Mouse (Mus musculus): ENCODE results near the gene Vsnl1. TPM values are rescaled to one million over a fixed set of nuclear protein-coding genes. Genes with fewer than 3 reads are reported as not detected.

The Vsnl1 gene
- polyA plus RNA-seq, 1 experiment from 2014 or later = not detected

- no peak for DNase-seq (ENCODE audit: low read depth, low spot score)
- CTCF ChIA-PET = no interaction called here
- in situ Hi-C loops (cut with MboI; ENCODE audit: low pct_unique_long_range_greater_than_20kb) = no loop called here
- no peak for ATAC-seq
- TF ChIP-seq CTCF (IDR thresholded peaks at IDR 0.05) = no peak
- POLR2A ChIA-PET = no interaction called here
- peaks cover 21% of the 10 kb centered on the region for H3K27me3 ChIP-seq
These were observed 2.7 kb downstream of the Vsnl1 start for GRCm38 (mm10) chr12:11433716-11434115.

GRCm38 (mm10) chr12:11433126-11433525 lies 3.3 kb downstream of the Vsnl1 start:
- no peak for TF ChIP-seq CTCF (IDR thresholded peaks at IDR 0.05)
- CTCF ChIA-PET = no interaction called here
- no peak for ATAC-seq

GRCm38 (mm10) chr12:11427396-11427795 lies 9.0 kb downstream of the Vsnl1 start:
- CTCF ChIA-PET = interaction anchor here (1.0 to 1.6 kb wide), 2 partner anchors 8 to 11 kb away, joined by 3 to 4 read pairs; no protein-coding TSS in a partner anchor
- ATAC-seq = no peak
- no peak for TF ChIP-seq CTCF (IDR thresholded peaks at IDR 0.05)
- POLR2A ChIA-PET = no interaction called here
- no peak for DNase-seq (ENCODE audit: low read depth, low spot score)
- in situ Hi-C loops (cut with MboI; ENCODE audit: low pct_unique_long_range_greater_than_20kb) = no loop called here
- peaks cover 7% of the 10 kb centered on the region for H3K27me3 ChIP-seq

More at GRCm38 (mm10) chr12:11433126-11433525, 3.3 kb downstream of the Vsnl1 start:
- POLR2A ChIA-PET = no interaction called here
- no peak for DNase-seq (ENCODE audit: low read depth, low spot score)
- in situ Hi-C loops (cut with MboI; ENCODE audit: low pct_unique_long_range_greater_than_20kb) = no loop called here
- H3K27me3 ChIP-seq = peaks cover 21% of the 10 kb centered on the region

- in situ Hi-C loops (cut with MboI; ENCODE audit: low pct_unique_long_range_greater_than_20kb) = no loop called here
- CTCF ChIA-PET = no interaction called here
- no peaks in the 10 kb centered on the region for H3K27me3 ChIP-seq
- no peak for TF ChIP-seq CTCF (IDR thresholded peaks at IDR 0.05)
- POLR2A ChIA-PET = no interaction called here
- no peak for ATAC-seq
- DNase-seq (ENCODE audit: low read depth, low spot score) = no peak
These were observed 18.3 kb downstream of the Vsnl1 start for GRCm38 (mm10) chr12:11418112-11418511.

GRCm38 (mm10) chr12:11407679-11408078 lies 28.7 kb downstream of the Vsnl1 start:
- peaks cover 5% of the 10 kb centered on the region for H3K27me3 ChIP-seq
- DNase-seq (ENCODE audit: low read depth, low spot score) (no peak), ATAC-seq (no peak)
- no peak for TF ChIP-seq CTCF (IDR thresholded peaks at IDR 0.05)
- in situ Hi-C loops (cut with MboI; ENCODE audit: low pct_unique_long_range_greater_than_20kb) = no loop called here
- POLR2A ChIA-PET = no interaction called here
- CTCF ChIA-PET = no interaction called here

- CTCF ChIA-PET = no interaction called here
- POLR2A ChIA-PET = no interaction called here
- TF ChIP-seq CTCF (IDR thresholded peaks at IDR 0.05) = no peak
- no peak for ATAC-seq
- in situ Hi-C loops (cut with MboI; ENCODE audit: low pct_unique_long_range_greater_than_20kb) = no loop called here
- H3K27me3 ChIP-seq = peaks cover 3% of the 10 kb centered on the region
- no peak for DNase-seq (ENCODE audit: low read depth, low spot score)
These were observed 37.6 kb downstream of the Vsnl1 start for GRCm38 (mm10) chr12:11398791-11399190.

GRCm38 (mm10) chr12:11397029-11397428 lies 39.4 kb downstream of the Vsnl1 start:
- in situ Hi-C loops (cut with MboI; ENCODE audit: low pct_unique_long_range_greater_than_20kb) = no loop called here
- ChIA-PET POLR2A (no interaction called here), CTCF (no interaction called here)
- DNase-seq (ENCODE audit: low read depth, low spot score) (no peak), ATAC-seq (no peak)
- no peak for TF ChIP-seq CTCF (IDR thresholded peaks at IDR 0.05)
- peaks cover 3% of the 10 kb centered on the region for H3K27me3 ChIP-seq

- ChIA-PET POLR2A (no interaction called here), CTCF (no interaction called here)
- H3K27me3 ChIP-seq = no peaks in the 10 kb centered on the region
- ATAC-seq (no peak), DNase-seq (ENCODE audit: low read depth, low spot score) (no peak)
- in situ Hi-C loops (cut with MboI; ENCODE audit: low pct_unique_long_range_greater_than_20kb) = no loop called here
- TF ChIP-seq CTCF (IDR thresholded peaks at IDR 0.05) = no peak
These were observed 40.9 kb downstream of the Vsnl1 start for GRCm38 (mm10) chr12:11395470-11395869.

- no peaks in the 10 kb centered on the region for H3K27me3 ChIP-seq
- in situ Hi-C loops (cut with MboI; ENCODE audit: low pct_unique_long_range_greater_than_20kb) = no loop called here
- CTCF ChIA-PET = interaction anchor here (1.1 kb wide), 1 partner anchor 41 kb away, joined by 3 read pairs; no protein-coding TSS in a partner anchor
- DNase-seq (ENCODE audit: low read depth, low spot score) (no peak), ATAC-seq (no peak)
- no peak for TF ChIP-seq CTCF (IDR thresholded peaks at IDR 0.05)
- POLR2A ChIA-PET = no interaction called here
These were observed 43.9 kb downstream of the Vsnl1 start for GRCm38 (mm10) chr12:11392525-11392924.

GRCm38 (mm10) chr12:11391244-11391949 lies 45.0 kb downstream of the Vsnl1 start:
- no peak for TF ChIP-seq CTCF (IDR thresholded peaks at IDR 0.05)
- peak; percentile 90 for DNase-seq (ENCODE audit: low read depth, low spot score)
- ChIA-PET CTCF (interaction anchor here (1.5 kb wide), 1 partner anchor 32 kb away, joined by 4 read pairs; no protein-coding TSS in a partner anchor), POLR2A (no interaction called here)
- no peaks in the 10 kb centered on the region for H3K27me3 ChIP-seq
- in situ Hi-C loops (cut with MboI; ENCODE audit: low pct_unique_long_range_greater_than_20kb) = no loop called here
- ATAC-seq = peak; percentile 81

- TF ChIP-seq CTCF (IDR thresholded peaks at IDR 0.05) = no peak
- H3K27me3 ChIP-seq = no peaks in the 10 kb centered on the region
- ChIA-PET CTCF (no interaction called here), POLR2A (no interaction called here)
- ATAC-seq = peak; percentile 18
- no peak for DNase-seq (ENCODE audit: low read depth, low spot score)
- in situ Hi-C loops (cut with MboI; ENCODE audit: low pct_unique_long_range_greater_than_20kb) = no loop called here
These were observed 47.3 kb downstream of the Vsnl1 start for GRCm38 (mm10) chr12:11389141-11389540.

GRCm38 (mm10) chr12:11384754-11385153 lies 51.7 kb downstream of the Vsnl1 start:
- H3K27me3 ChIP-seq = no peaks in the 10 kb centered on the region
- no peak for TF ChIP-seq CTCF (IDR thresholded peaks at IDR 0.05)
- DNase-seq (ENCODE audit: low read depth, low spot score) = no peak
- in situ Hi-C loops (cut with MboI; ENCODE audit: low pct_unique_long_range_greater_than_20kb) = no loop called here
- no peak for ATAC-seq
- CTCF ChIA-PET = interaction anchor here (0.9 kb wide), 1 partner anchor 17 kb away, joined by 3 read pairs; no protein-coding TSS in a partner anchor
- POLR2A ChIA-PET = no interaction called here
